Mouse (Mus musculus) adrenal gland, postnatal 14 days (tissue): ENCODE results near the gene Prn. TPM values are rescaled to one million over a fixed set of nuclear protein-coding genes. Genes with fewer than 3 reads are reported as not detected.

Experiments used
- DNase-seq: peaks from one replicate; pipeline ENCODE4 v3.0.0; 2021; ENCODE audit warnings: mixed read lengths
- long read RNA-seq, 2 experiments: library from polyadenylated mRNA; stranded (forward); transcript quantifications; one replicate each; pipeline ENCODE4 v2.0.0; 2021
- total RNA-seq: library from RNA; stranded (reverse); gene quantifications from 2 replicates; pipeline ENCODE4 v1.2.3, GENCODE M21; 2021

Gene Prn
- 0.79 and 1.1 TPM in 2 replicates for total RNA-seq
- long read RNA-seq, experiment 1: 0 reads
- long read RNA-seq, experiment 2: 0 reads

GRCm38 (mm10) chr2:131909683-131910572 is at the start of gene Prn, which contains the start of gene Prnp:
TSS of gene Prn (plus strand) at chr2:131909957.
TSS of gene Prnp (plus strand) at chr2:131909928.
- DNase-seq: peak; percentile 96

GRCm38 (mm10) chr2:131862617-131863275 is 47.0 kb upstream of the Prn start:
- DNase-seq: no peak

GRCm38 (mm10) chr2:131863472-131863871 is 46.3 kb upstream of the Prn start:
- no peak for DNase-seq

GRCm38 (mm10) chr2:131864262-131864796 is 45.4 kb upstream of the Prn start:
- DNase-seq: no peak

GRCm38 (mm10) chr2:131866676-131867075 is 43.1 kb upstream of the Prn start:
- DNase-seq: no peak

GRCm38 (mm10) chr2:131868983-131869382 is 40.8 kb upstream of the Prn start:
- no peak for DNase-seq

GRCm38 (mm10) chr2:131873376-131873775 is 36.4 kb upstream of the Prn start:
- DNase-seq: peak; percentile 34

GRCm38 (mm10) chr2:131876551-131877265 is 33.0 kb upstream of the Prn start:
- DNase-seq: no peak

- no peak for DNase-seq
Observed at GRCm38 (mm10) chr2:131881766-131882165, 28.0 kb upstream of the Prn start.

GRCm38 (mm10) chr2:131883136-131883535 is 26.6 kb upstream of the Prn start:
- no peak for DNase-seq

- no peak for DNase-seq
Observed at GRCm38 (mm10) chr2:131886503-131887160, 23.1 kb upstream of the Prn start.

GRCm38 (mm10) chr2:131888233-131888632 is 21.5 kb upstream of the Prn start:
- DNase-seq: no peak

GRCm38 (mm10) chr2:131892534-131892933 is 17.2 kb upstream of the Prn start:
- DNase-seq: no peak

GRCm38 (mm10) chr2:131895106-131895505 is 14.7 kb upstream of the Prn start:
- DNase-seq: no peak

- no peak for DNase-seq
Observed at GRCm38 (mm10) chr2:131896011-131896410, 13.7 kb upstream of the Prn start.

- no peak for DNase-seq
Observed at GRCm38 (mm10) chr2:131897336-131898109, 12.2 kb upstream of the Prn start.

- DNase-seq: no peak
Observed at GRCm38 (mm10) chr2:131902423-131902822, 7.3 kb upstream of the Prn start.

- peak; percentile 13 for DNase-seq
Observed at GRCm38 (mm10) chr2:131902867-131903266, 6.9 kb upstream of the Prn start.

GRCm38 (mm10) chr2:131905025-131905424 is 4.7 kb upstream of the Prn start:
- no peak for DNase-seq

GRCm38 (mm10) chr2:131905776-131906175 is 4.0 kb upstream of the Prn start:
- DNase-seq: no peak

- no peak for DNase-seq
Observed at GRCm38 (mm10) chr2:131906266-131906665, 3.5 kb upstream of the Prn start.
